Mouse (Mus musculus) myocyte (in vitro differentiated cells): ENCODE results near the gene 1700123O20Rik. TPM values are rescaled to one million over a fixed set of nuclear protein-coding genes. Genes with fewer than 3 reads are reported as not detected.

Experiments used
- H3K27me3 ChIP-seq: one replicate; pipeline ENCODE4 v1.6.1; 2011; ENCODE audit not compliant: control insufficient read depth, insufficient read depth, insufficient read length
- H3K36me3 ChIP-seq: one replicate; pipeline ENCODE4 v1.6.1; 2011; ENCODE audit not compliant: control insufficient read depth, insufficient read depth
- H3K4me2 ChIP-seq: one replicate; pipeline ENCODE4 v1.6.1; 2011; ENCODE audit warnings: low read depth, control low read depth
- H3K4me3 ChIP-seq: one replicate; pipeline ENCODE4 v1.5.1; 2011; ENCODE audit warnings: mild to moderate bottlenecking, control low read depth, moderate library complexity
- H3K79me2 ChIP-seq: one replicate; pipeline ENCODE4 v1.6.1; 2011; ENCODE audit not compliant: control insufficient read depth, insufficient read depth
- H3ac ChIP-seq: one replicate; pipeline ENCODE4 v1.6.1; 2011; ENCODE audit not compliant: control insufficient read depth, insufficient read length
- CEBPB ChIP-seq: IDR thresholded peaks from 2 replicates; pipeline ENCODE4 v1.6.1; 2011; ENCODE audit warnings: mild to moderate bottlenecking, moderate library complexity; ENCODE audit not compliant: poor library complexity, insufficient read depth, severe bottlenecking
- E2F4 ChIP-seq: IDR thresholded peaks from one replicate; pipeline ENCODE4 v1.6.1; 2011; ENCODE audit warnings: mild to moderate bottlenecking, control low read depth, moderate library complexity; ENCODE audit not compliant: insufficient read depth
- MAX ChIP-seq: IDR thresholded peaks from one replicate; pipeline ENCODE4 v1.6.1; 2011; ENCODE audit warnings: low read depth, mild to moderate bottlenecking, control low read depth
- MYOD1 ChIP-seq, 3 experiments: IDR thresholded peaks; one replicate each; pipeline ENCODE4 v1.6.1; 2011; ENCODE audit warnings: control low read depth in 2 of 3, low read depth in 2 of 3, mild to moderate bottlenecking in 2 of 3, moderate library complexity in 1 of 3; ENCODE audit not compliant: insufficient read length in 2 of 3, control insufficient read depth in 1 of 3
- MYOG ChIP-seq, 3 experiments: IDR thresholded peaks; one replicate each; pipeline ENCODE4 v1.6.1; 2011; ENCODE audit warnings: control low read depth in 2 of 3, low read depth in 2 of 3, mild to moderate bottlenecking in 2 of 3; ENCODE audit not compliant: insufficient read length in 2 of 3, control insufficient read depth in 1 of 3, insufficient read depth in 1 of 3
- POLR2A ChIP-seq: IDR thresholded peaks from one replicate; pipeline ENCODE4 v1.6.1; 2011; ENCODE audit warnings: low read depth, mild to moderate bottlenecking, control low read depth, moderate library complexity; ENCODE audit not compliant: insufficient read length
- POLR2AphosphoS2 ChIP-seq: IDR thresholded peaks from one replicate; pipeline ENCODE4 v1.6.1; 2011; ENCODE audit warnings: low read depth, control low read depth; ENCODE audit not compliant: insufficient read length
- REST ChIP-seq: IDR thresholded peaks from one replicate; pipeline ENCODE4 v1.6.1; 2011; ENCODE audit warnings: mild to moderate bottlenecking, control low read depth, moderate library complexity; ENCODE audit not compliant: insufficient read depth, insufficient read length
- SRF ChIP-seq: IDR thresholded peaks from one replicate; pipeline ENCODE4 v1.6.1; 2011; ENCODE audit warnings: low read depth; ENCODE audit not compliant: control insufficient read depth, insufficient read length
- TCF12 ChIP-seq: IDR thresholded peaks from one replicate; pipeline ENCODE4 v1.6.1; 2011; ENCODE audit warnings: mild to moderate bottlenecking, control low read depth; ENCODE audit not compliant: poor library complexity, insufficient read depth, severe bottlenecking
- TCF3 ChIP-seq: IDR thresholded peaks from one replicate; pipeline ENCODE4 v1.6.1; 2011; ENCODE audit warnings: low read depth, control low read depth; ENCODE audit not compliant: insufficient read length
- USF1 ChIP-seq: IDR thresholded peaks from one replicate; pipeline ENCODE4 v1.6.1; 2011; ENCODE audit warnings: low read depth, mild to moderate bottlenecking, control low read depth, moderate library complexity
- polyA plus RNA-seq: library from polyadenylated mRNA; unstranded; fragments of >200 nt; fragmentation: generic; extraction: Trizol; gene quantifications from one replicate; pipeline ENCODE4 v1.2.1, GENCODE M21; 2012; ENCODE audit warnings: missing spikeins

1700123O20Rik gene
- polyA plus RNA-seq, 1 experiment, result 36.3 TPM

- Histone ChIP-seq H3K36me3 (peaks cover 30% of the 10 kb centered on the region), H3ac (peak within 1 kb of the TSS; percentile 80), H3K79me2 (no peaks in the 10 kb centered on the region), H3K27me3 (no peaks in the 10 kb centered on the region), H3K4me2 (peak within 1 kb of the TSS; percentile 88), H3K4me3 (peak within 1 kb of the TSS; percentile 37)
- TF ChIP-seq POLR2AphosphoS2 (peak; percentile 87), POLR2A (peak; percentile 72), MYOG (IDR thresholded peaks at IDR 0.05; ENCODE audit: control insufficient read depth in 1 of 3, insufficient read depth in 1 of 3, insufficient read length in 2 of 3, low read depth in 2 of 3) (no peak), E2F4 (no peak), MYOD1 (IDR thresholded peaks at IDR 0.05; ENCODE audit: control insufficient read depth in 1 of 3, insufficient read length in 2 of 3, low read depth in 2 of 3) (no peak)
These were observed 44.6 kb upstream of the 1700123O20Rik start, which contains the start of gene Cdh24 for GRCm38 (mm10) chr14:54641305-54641969. TSS of gene Cdh24 (minus strand) at chr14:54641364.

- Histone ChIP-seq H3K4me2 (no peak overlapping the region), H3K79me2 (no peaks in the 10 kb centered on the region), H3K36me3 (peaks cover 37% of the 10 kb centered on the region), H3K4me3 (peak overlapping the region; percentile 37), H3ac (no peak overlapping the region), H3K27me3 (no peaks in the 10 kb centered on the region)
- TF ChIP-seq MYOG (IDR thresholded peaks at IDR 0.05; ENCODE audit: control insufficient read depth in 1 of 3, insufficient read depth in 1 of 3, insufficient read length in 2 of 3, low read depth in 2 of 3) (no peak), POLR2AphosphoS2 (peak; percentile 56)
These were observed 43.6 kb upstream of the 1700123O20Rik start for GRCm38 (mm10) chr14:54642224-54642944.

- Histone ChIP-seq H3K27me3 (no peaks in the 10 kb centered on the region), H3K4me3 (no peak overlapping the region), H3ac (no peak overlapping the region), H3K79me2 (no peaks in the 10 kb centered on the region), H3K36me3 (peaks cover 42% of the 10 kb centered on the region), H3K4me2 (no peak overlapping the region)
- TF ChIP-seq MYOD1 (IDR thresholded peaks at IDR 0.05; ENCODE audit: control insufficient read depth in 1 of 3, insufficient read length in 2 of 3, low read depth in 2 of 3) (no peak), CEBPB (peak; percentile 89; the same call in 1 of the 2 replicates), TCF3 (no peak)
These were observed 43.0 kb upstream of the 1700123O20Rik start for GRCm38 (mm10) chr14:54643011-54643410.

GRCm38 (mm10) chr14:54644294-54644693 lies 41.7 kb upstream of the 1700123O20Rik start:
- no peaks in the 10 kb centered on the region for H3K27me3 ChIP-seq
- H3K4me2 ChIP-seq, result no peak overlapping the region
- no peak overlapping the region for H3K4me3 ChIP-seq
- peaks cover 51% of the 10 kb centered on the region for H3K36me3 ChIP-seq
- peaks cover 8% of the 10 kb centered on the region for H3K79me2 ChIP-seq
- TF ChIP-seq SRF (no peak), POLR2AphosphoS2 (peak; percentile 19), POLR2A (peak; percentile 30), MYOG (IDR thresholded peaks at IDR 0.05; ENCODE audit: control insufficient read depth in 1 of 3, insufficient read depth in 1 of 3, insufficient read length in 2 of 3, low read depth in 2 of 3) (no peak)
- H3ac ChIP-seq, result no peak overlapping the region

GRCm38 (mm10) chr14:54646455-54646854 lies 39.6 kb upstream of the 1700123O20Rik start:
- Histone ChIP-seq H3K4me3 (no peak overlapping the region), H3K4me2 (no peak overlapping the region), H3K79me2 (peaks cover 8% of the 10 kb centered on the region), H3ac (no peak overlapping the region), H3K36me3 (peaks cover 51% of the 10 kb centered on the region), H3K27me3 (no peaks in the 10 kb centered on the region)
- TF ChIP-seq POLR2AphosphoS2 (no peak), TCF3 (no peak), POLR2A (no peak), REST (no peak), MAX (no peak), TCF12 (no peak), MYOD1 (IDR thresholded peaks at IDR 0.05; ENCODE audit: control insufficient read depth in 1 of 3, insufficient read length in 2 of 3, low read depth in 2 of 3) (no peak), USF1 (no peak), E2F4 (no peak), SRF (no peak), MYOG (IDR thresholded peaks at IDR 0.05; ENCODE audit: control insufficient read depth in 1 of 3, insufficient read depth in 1 of 3, insufficient read length in 2 of 3, low read depth in 2 of 3) (no peak)
